8 mouse cellular contexts compared by ENCODE assay signal in the genomic region with DNA sequence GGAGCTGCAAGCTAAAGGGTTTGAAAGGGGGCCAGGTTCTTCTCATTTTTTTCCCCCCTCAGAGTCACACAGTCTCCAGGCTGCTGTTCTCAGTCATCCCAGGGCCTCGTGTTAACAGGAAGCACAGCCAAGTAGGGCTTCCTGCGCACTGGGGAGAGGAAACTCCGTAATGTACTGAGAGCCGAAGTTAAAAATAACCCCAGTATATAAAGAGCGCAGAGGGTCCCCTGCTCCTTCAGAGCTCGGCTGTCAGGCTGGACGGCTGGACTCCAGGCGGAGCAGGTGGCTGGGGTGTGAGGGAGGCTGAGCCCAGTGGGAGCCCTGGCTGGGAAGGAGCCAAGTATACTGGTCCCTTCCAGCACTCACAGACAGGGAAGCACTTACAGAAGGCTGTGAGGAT. TPM values are rescaled to one million over a fixed set of nuclear protein-coding genes. Genes with fewer than 3 reads are reported as not detected.
DNase-seq lines count a peak whose midpoint lies in the region; ATAC-seq and TF ChIP-seq lines count a peak whose summit lies in the region.

No protein-coding gene starts in this region.

- no peak overlapping the region for H3K4me2 ChIP-seq in lung, postnatal 0 days (replicated peaks; ENCODE audit: low read depth, low read length)

- peak; percentile 97 for ATAC-seq in lung, postnatal 0 days

- peak; percentile 92 for DNase-seq in NIH3T3 (ENCODE audit: low read depth)
- peak; percentile 66 for DNase-seq in brain, embryonic 14.5 days (ENCODE audit: low read depth)
- DNase-seq in frontal cortex, adult 2 months (ENCODE audit: extremely low spot score in 1 of 2, low spot score in 1 of 2): peak; percentile 55 to 63
- DNase-seq in heart, postnatal 4 days: peak; percentile 96
- DNase-seq in left cerebral cortex, adult 11 months (ENCODE audit: low spot score): peak; percentile 49
- DNase-seq in lung, postnatal 0 days (ENCODE audit: low spot score): peak; percentile 93
- DNase-seq in right cerebral cortex, postnatal 36 days (ENCODE audit: low spot score in 2 of 2): peak; percentile 57 to 65
- DNase-seq in c-Kit-positive CD71-positive TER-119-positive erythroid progenitor cells, embryonic 14.5 days (ENCODE audit: low spot score): no peak

- H3K9ac ChIP-seq in lung, postnatal 0 days (replicated peaks; ENCODE audit: low read depth): no peak overlapping the region

- no peaks in the 10 kb centered on the region for H3K36me3 ChIP-seq in lung, postnatal 0 days (ENCODE audit: insufficient read depth, low read length)

- no peak overlapping the region for H3K4me3 ChIP-seq in lung, postnatal 0 days (ENCODE audit: low read depth, low read length)

- TF ChIP-seq EP300 in lung, postnatal 0 days (IDR thresholded peaks at IDR 0.05): peak; percentile 98

- H3K9me3 ChIP-seq in lung, postnatal 0 days (ENCODE audit: low read length): no peaks in the 10 kb centered on the region

- H3K27ac ChIP-seq in lung, postnatal 0 days (ENCODE audit: low read length): peak overlapping the region; percentile 87

- WGBS in lung, postnatal 0 days: 15% methylated on average over 8 of the region's 8 CpGs

- TF ChIP-seq POLR2A in brain, embryonic 14.5 days (IDR thresholded peaks at IDR 0.05; ENCODE audit: borderline replicate concordance, extremely low read depth, insufficient read depth, insufficient read length, poor library complexity, severe bottlenecking): no peak

- TF ChIP-seq CTCF in brain, embryonic 14.5 days (IDR thresholded peaks at IDR 0.05; ENCODE audit: borderline replicate concordance, extremely low read depth, insufficient read depth, insufficient read length): no peak
- peak; percentile 18; the same call in 1 of the 2 replicates for TF ChIP-seq CTCF in lung, postnatal 0 days (IDR thresholded peaks at IDR 0.05)

- H3K27me3 ChIP-seq in lung, postnatal 0 days (replicated peaks; ENCODE audit: insufficient read depth, low read length): no peaks in the 10 kb centered on the region

- peaks cover 7% of the 10 kb centered on the region for H3K4me1 ChIP-seq in lung, postnatal 0 days (ENCODE audit: insufficient read depth, low read depth, low read length)

RNA-seq across cellular contexts. Expression of gene Gm10282, which starts 9.4 kb away (rescaled TPM):
- 11.5 and 14.3 TPM in 2 replicates for polyA plus RNA-seq in brain, embryonic 14.5 days (2012; rRNA removed)
- polyA plus RNA-seq in frontal cortex, adult 2 months (2012; rRNA removed): 3.7 and 6.4 TPM in 2 replicates
- total RNA-seq in heart, postnatal 4 days (2021): 10 to 100 TPM; 34.9 to 36.3 TPM
- 5.7 and 6.1 TPM in 2 replicates for polyA plus RNA-seq in lung, postnatal 0 days (2015; fragmentation: Nextera tagmentation; extraction: Ambion mirVana)

RNA-seq across cellular contexts. Expression of gene Klf2, which starts 23.2 kb away (rescaled TPM):
- polyA plus RNA-seq in brain, embryonic 14.5 days (2012; rRNA removed): 8.0 and 11.0 TPM in 2 replicates
- polyA plus RNA-seq in frontal cortex, adult 2 months (2012; rRNA removed): 10.3 and 18.3 TPM in 2 replicates
- total RNA-seq in heart, postnatal 4 days (2021): 10 to 100 TPM; 65.3 to 68.2 TPM
- 65.3 and 74.1 TPM in 2 replicates for polyA plus RNA-seq in lung, postnatal 0 days (2015; fragmentation: Nextera tagmentation; extraction: Ambion mirVana)

RNA-seq across cellular contexts. Expression of gene Ap1m1, which starts 55.9 kb away (rescaled TPM):
- 242 and 254 TPM in 2 replicates for polyA plus RNA-seq in brain, embryonic 14.5 days (2012; rRNA removed)
- polyA plus RNA-seq in frontal cortex, adult 2 months (2012; rRNA removed): 111 and 115 TPM in 2 replicates
- 10 to 100 TPM; 66.5 to 71.7 TPM for total RNA-seq in heart, postnatal 4 days (2021)
- polyA plus RNA-seq in lung, postnatal 0 days (2015; fragmentation: Nextera tagmentation; extraction: Ambion mirVana): 65.3 and 68.2 TPM in 2 replicates
